Mouse (Mus musculus): ENCODE results near the gene 6030458C11Rik.
A peak's percentile ranks its signal among the peaks of the same experiment; 100 is the strongest.

The 6030458C11Rik gene

DNA sequence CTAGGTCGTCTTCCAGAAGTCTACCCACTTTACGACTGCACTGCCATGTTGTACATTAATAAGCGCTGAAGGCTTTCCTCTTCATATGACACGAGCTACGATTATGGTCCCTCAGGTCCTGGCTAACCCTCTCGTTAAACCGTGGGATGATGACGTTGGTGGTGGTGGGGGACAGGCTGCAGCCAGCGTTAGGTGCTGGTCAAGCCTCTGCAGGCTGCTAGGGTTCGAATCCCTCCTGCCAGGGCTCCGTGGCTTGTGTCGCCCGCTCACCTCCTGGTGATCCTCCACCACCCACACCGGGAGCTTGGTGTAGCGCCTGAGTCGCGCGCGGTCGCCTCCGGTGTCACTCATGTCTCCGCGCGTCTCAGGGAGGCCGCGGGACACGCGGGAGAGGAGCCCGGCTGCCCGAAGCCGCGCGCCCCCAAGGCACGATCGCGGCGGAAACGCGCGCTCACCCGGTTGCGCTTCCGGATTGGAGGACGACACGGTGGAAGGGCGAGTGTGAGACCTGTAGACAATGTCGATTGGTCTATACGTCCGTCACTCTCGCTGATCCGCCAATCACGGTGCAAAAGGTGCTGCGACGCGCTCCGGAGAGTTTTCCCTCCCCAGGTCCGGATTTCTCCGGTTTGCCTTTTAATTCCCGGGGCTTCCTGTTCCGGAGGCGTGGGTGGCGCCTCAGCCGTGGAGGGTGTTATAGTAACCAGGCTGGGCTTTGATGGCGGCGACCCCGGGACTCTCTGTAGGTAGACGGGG, at the start of gene 6030458C11Rik, which contains the start of gene Drosha:
6030458C11Rik (minus strand) TSS at position 453 of the 756 bp plus-strand sequence.
Drosha (plus strand) TSS at position 619 of the 756 bp plus-strand sequence.
- DNase-seq = peak; percentile 98

GRCm38 (mm10) chr15:12867269-12867668, 42.8 kb upstream of the 6030458C11Rik start:
- no peak for DNase-seq

DNA sequence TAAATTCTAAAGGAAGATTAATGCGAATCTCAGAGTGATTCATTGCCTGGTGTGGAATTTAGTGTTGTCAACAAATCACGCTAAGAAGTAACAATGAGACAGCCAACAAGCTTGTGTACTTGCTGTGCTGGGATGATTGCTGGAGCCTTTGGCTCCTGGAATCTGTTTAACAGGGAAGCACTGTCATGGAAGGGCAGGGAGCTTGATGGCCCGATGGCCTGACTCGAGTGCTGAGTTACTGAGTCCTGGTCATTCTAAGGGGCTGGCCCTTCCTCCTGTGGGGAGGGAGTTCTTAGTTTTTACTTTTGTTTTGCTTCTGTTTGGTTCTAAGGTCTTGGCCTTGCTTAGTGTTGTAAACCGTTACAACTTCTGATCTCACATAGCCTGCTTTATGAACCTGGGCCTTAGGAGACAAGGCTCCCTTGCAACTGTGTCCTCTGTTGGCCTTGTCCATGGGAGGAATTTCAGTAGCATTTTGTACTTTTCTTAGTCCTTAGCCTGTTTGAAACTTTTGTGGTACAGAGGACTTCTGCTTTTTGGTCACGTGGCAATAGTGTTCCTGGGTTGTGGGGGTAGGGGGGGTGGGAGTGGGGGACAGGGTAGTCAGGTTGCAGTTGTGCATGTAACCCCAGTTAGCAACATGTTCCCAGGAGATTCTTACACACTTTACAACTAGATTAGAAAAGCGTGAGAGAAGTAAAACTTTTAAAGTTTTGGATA, 41.3 kb upstream of the 6030458C11Rik start:
- DNase-seq = no peak

DNA sequence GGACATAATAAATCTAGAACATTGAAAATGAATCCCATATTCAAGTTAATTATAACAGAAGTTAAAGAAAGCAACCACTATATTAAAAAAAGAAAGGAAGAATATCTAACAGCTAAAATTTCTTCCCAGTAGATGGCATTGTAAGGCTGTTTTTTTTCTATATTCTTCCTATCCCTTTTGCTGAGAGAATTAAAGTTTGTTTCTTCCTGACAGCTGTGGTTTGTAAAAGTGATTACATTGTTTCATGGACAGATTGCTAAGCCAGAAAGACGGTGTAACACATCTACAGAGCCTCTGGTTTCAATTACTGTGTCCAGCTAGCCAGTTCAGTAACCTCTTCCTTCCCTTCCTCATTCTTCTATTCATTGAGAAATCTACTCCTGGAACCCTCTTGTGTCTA, 39.2 kb upstream of the 6030458C11Rik start:
- DNase-seq = no peak

DNA sequence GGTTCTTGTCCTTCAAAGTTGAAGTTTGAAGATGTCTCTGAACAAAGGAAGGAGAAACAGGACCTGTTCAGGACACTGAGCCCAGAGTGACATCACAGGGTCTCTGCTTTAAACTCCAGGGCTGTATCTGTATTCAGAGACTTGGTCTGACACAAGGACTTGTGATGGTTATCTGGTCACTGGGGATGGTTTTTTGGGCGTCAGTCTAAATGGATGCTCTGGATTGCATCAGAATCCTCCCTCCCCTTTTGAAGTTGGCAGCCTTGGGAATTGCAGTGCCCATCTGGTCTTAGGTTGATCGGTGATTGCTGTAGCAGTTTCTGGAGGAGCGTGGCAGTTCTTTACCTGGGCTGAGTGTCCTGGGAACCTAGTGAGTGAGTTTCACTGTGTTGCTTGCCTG, 37.6 kb upstream of the 6030458C11Rik start:
- DNase-seq = no peak

GRCm38 (mm10) chr15:12858645-12859044, 34.2 kb upstream of the 6030458C11Rik start:
- DNase-seq = no peak

DNA sequence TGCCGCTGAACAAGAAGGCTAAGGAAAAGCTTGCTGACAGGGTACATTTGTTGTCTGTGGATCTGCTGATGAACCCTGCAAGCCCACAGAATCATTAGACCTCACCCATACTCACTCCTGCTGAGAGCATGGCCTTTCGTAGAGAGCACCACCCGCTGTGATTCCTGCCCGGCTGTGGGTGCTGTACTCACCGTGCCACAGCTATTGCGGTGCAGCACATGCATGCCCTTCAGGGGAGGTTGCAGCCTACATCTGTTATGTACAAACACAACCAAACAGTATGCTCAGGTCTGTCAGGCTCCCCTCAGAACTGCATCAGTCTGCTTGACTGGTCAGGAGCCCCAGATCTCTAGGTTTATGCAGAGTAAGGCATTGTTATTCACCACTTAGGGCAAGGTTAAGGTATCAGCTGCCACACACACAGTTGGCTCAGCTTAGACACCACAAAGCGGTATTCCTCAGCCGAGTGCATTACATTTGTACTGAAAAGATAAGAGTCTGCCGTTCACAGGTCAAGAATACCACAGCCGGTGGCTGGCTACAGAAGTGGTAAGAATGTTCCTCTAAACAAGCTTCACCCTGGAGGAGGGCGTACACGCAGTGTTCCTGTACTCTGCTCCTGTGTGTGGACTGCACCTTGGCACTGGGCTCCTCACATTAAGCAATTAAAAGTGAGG, 33.5 kb upstream of the 6030458C11Rik start:
- no peak for DNase-seq

DNA sequence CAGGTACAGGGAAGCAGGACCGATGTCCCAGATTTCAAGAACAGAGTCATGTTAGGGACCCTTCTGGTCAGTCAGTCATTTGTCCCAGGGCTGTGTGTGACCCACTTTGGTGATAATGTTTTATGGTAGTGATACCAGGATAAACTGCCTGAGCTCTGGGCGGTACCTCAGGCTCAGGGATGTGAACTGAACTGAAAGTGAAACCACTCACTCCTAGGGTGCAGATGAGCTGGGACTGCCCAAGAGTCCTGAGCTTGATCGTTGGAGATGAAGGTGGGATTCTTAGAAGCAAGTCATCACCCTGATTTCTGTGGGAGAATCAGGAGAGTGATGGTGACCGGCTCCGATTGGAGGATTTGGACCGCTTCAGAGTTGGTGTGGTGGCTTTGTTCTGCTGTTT, 32.3 kb upstream of the 6030458C11Rik start:
- DNase-seq = no peak

DNA sequence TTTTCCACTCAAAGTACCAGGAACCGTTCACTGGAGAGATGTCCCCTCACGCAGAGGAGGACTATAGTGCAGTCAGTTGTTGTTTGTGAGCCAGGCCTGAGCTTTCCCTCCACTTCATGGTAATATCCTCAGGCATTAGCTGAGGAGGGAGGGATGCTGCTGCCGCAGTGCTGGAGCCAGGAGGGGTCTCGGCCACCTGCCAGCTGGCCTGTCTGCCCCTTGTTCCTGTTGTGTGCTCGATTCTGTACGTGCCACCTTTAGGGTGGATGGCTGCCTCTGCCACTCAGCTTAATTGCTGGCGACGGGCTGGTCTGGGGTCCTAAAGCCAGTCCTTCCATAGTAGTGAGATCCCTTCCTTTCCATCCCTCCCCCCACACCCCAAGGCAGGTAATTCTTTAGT, 29.0 kb upstream of the 6030458C11Rik start:
- no peak for DNase-seq

- no peak for DNase-seq
Observed at GRCm38 (mm10) chr15:12849373-12849772, 24.9 kb upstream of the 6030458C11Rik start.

GRCm38 (mm10) chr15:12848196-12848975, 23.9 kb upstream of the 6030458C11Rik start:
- no peak for DNase-seq

- DNase-seq = no peak
Observed at GRCm38 (mm10) chr15:12842833-12843232, 18.4 kb upstream of the 6030458C11Rik start.

- DNase-seq = no peak
Observed at GRCm38 (mm10) chr15:12840737-12841136, 16.3 kb upstream of the 6030458C11Rik start.

GRCm38 (mm10) chr15:12834231-12834630, 9.8 kb upstream of the 6030458C11Rik start:
- no peak for DNase-seq

DNA sequence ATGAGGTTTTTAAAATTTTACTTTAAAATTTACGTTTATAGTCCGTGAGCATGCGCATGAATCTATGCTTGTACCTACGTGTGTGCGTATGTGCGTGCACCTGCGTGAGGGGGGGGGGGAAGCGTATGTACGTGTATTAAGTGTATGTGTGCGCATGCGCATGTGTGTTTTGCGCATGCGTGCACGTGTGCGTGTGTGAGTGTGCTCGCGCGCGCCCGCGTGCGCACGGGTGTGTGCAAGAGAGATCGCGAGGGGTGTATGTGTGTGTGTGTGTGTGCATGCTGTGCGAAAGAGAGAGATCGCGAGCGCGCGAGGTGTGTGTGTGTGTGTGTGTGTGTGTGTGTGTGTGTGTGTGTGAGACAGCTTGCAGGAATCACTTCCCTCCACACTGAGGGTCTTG, 8.9 kb upstream of the 6030458C11Rik start:
- DNase-seq = no peak

DNA sequence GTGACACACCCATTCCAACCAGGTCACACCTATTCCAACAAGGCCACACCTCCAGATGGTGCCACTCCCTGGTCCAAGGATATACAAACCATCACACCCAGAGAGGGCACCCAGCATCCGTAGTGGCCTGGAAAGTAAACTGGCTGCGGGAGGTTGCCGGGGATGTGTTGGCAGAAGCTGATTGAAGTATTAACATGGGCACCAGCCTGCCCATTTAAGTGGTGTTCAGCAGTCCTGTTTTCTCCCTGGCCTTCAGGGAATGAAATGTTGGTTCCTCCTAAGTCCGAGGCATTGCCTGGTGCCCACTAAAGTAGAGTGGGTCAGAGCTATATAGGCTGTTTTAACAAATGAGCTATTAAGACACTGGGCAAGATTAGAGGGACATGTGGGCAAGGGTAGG, 8.2 kb upstream of the 6030458C11Rik start:
- no peak for DNase-seq

- no peak for DNase-seq
Observed at GRCm38 (mm10) chr15:12829878-12830277, 5.4 kb upstream of the 6030458C11Rik start.

DNA sequence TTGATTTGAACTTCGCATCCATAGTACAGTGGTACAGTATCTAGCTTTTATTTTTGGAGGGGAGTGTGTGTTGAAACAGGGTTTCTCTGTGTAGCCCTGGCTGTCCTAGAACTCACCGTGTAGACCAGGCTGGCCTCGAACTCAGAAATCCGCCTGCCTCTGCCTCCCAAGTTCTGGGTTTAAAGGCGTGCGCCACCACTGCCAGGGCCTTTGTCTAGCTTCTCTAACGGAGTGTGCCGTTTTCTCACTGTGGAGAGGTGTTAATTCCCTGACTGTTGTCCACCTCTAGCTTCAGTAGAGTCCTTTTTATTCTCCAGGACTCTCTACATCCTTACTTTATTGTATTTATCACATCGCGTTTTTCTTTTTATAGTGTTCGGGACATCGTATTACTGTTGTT, 959 bp upstream of the 6030458C11Rik start:
- peak; percentile 16 for DNase-seq

GRCm38 (mm10) chr15:12824965-12825364, 516 bp upstream of the 6030458C11Rik start:
- DNase-seq = peak; percentile 68

GRCm38 (mm10) chr15:12823455-12824119, 862 bp downstream of the 6030458C11Rik start:
- DNase-seq = no peak

DNA sequence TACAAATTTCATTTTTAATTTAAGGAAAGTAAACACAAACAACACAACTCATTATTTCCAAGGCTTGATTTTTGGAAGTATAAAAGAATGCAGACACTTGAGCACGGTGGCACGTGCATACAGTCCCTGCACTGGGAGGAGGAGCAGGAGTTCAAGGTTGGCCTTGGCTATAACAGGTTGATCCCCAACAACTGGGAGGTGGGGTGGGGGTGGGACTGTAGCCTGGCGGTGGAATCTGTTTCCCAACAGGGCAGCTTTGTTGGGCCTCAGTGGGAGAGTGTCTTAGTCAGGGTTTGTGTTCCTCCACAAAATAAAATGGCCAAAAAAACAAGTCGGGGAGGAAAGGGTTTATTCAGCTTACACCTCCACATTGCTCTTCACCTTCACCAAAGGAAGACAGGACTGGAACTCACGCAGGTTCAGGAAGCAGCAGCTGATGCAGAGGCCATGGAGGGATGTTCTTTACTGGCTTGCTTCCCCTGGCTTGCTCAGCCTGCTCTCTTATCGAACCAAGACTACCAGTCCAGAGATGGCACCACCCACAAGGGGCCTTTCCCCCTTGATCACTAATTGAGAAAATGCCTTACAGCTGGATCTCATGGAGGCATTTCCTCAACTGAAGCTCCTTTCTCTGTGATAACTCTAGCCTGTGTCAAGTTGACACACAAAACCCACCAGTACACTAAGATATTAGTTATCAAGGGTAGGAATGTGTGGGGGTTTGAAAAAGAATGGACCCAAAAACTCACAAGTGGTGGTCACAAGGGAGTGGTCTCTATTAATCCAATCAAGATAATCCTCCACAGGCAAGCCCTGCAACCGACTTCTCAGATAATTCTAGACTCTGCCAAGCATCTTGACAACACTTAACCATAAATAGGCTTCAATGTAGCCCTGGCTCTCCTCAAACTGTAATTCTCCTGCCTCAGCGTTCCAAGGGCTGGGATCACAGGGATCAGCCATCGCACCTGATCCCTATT, 1.7 kb downstream of the 6030458C11Rik start:
- no peak for DNase-seq

Data from thymus, postnatal 14 days (tissue).